Mouse (Mus musculus): ENCODE results near the gene Map3k3. TPM values are rescaled to one million over a fixed set of nuclear protein-coding genes. Genes with fewer than 3 reads are reported as not detected.
A peak's percentile ranks its signal among the peaks of the same experiment; 100 is the strongest.
"Not testable (repeated sequence)": the region's sequence is repeated elsewhere in the genome, so short reads cannot be mapped to it uniquely, and the experiment has no call there.

Map3k3 gene
- total RNA-seq, 2 experiments from 2014 or later, result 29.3 to 33.8 TPM

DNA sequence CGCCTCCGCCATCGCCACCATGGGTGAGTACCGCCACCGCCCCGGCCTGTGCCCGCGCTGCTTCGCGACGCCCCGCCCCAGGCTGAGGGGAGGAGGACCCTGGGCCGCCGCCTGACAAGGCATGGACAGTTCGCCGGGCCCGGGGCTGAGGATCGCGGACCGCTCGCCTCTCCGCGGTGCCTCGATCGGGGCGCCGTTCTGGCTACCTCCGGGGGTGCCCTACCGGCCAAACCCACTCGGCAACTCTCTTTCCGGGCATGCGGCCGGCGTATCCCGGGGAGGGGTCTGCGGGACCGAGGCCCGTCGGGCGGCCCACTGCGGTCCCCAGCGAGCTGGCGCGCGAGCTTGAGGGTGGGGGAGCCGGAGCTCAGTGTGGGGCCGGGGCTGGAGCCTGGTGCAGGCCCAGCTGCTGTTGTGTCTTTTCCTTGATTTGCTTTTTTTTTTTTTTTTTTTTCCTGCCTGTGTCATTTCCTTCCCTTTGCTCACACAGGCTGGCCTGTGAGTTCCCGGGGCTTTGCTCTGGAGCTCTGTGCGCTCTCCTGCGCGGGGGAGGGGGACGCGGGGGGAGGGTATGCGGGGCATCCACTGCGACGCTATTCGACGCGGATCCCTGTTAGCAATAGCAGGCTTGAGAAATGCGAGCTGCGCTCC, 623 bp downstream of the Map3k3 start:
- DNase-seq, result peak; percentile 69 to 75

DNA sequence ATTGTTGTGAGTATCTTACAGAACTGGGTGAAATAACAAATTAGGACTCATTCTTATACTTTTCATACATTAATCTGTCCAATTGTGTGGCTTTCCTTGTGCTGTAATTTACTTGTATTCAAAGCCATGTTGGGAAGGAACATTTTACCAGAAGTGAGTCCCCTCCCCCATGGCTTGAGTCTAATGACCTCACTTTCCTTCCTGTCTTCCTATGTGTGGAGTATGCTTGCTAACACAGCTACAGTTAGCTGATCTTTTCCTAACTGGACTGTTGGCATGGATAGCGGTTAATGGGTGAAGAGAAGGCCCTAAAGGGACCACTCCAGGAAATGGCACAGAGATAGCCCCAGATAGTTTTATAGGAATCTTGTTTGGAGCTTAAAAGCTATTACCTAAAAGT, 13.8 kb downstream of the Map3k3 start:
- no peak for DNase-seq

DNA sequence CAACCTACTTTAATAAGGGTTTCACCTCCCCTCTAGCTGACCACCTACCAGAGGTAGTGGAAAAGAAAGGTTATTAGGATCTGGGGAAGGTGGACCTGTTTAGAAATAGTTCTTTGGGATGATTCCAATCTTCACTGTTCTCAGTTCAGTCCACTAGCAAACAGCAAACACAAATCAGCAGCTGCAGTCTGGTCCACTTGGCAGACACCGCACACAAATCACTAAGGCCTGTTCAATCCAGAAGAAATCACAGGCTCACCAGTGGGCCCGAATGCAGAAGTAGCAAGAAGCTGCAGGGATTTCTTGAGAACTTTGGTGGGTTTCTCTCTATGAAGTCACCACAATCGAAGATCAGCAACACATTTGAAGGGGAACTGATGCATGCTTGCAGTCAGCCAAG, 18.5 kb downstream of the Map3k3 start:
- no peak for DNase-seq

DNA sequence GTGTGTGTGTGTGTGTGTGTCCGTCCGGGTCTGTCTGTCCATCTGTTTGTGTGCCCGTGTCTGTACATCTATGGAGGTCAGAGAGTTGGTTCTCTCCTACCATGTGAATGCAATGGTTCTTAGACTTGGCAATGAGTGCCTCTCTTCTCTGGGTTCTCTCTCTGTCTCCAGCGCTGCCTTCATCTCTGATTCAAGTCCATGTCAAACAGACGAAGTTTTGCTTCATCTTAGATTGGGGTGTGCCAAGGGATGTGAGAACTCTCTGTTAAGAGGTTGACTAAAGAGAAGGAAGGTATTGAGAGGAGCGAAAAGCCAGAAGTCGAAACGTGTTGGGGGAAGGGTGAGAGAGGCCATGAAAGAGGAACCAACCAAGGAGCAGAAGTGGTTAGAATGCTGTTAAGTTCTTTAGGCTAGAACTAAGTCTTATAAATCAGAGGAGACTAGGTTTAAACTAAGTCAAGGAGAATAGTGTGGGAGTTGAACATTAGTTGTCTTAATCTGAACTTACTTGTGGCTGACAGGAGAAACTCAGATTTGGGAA, 21.7 kb downstream of the Map3k3 start:
- no peak for DNase-seq

DNA sequence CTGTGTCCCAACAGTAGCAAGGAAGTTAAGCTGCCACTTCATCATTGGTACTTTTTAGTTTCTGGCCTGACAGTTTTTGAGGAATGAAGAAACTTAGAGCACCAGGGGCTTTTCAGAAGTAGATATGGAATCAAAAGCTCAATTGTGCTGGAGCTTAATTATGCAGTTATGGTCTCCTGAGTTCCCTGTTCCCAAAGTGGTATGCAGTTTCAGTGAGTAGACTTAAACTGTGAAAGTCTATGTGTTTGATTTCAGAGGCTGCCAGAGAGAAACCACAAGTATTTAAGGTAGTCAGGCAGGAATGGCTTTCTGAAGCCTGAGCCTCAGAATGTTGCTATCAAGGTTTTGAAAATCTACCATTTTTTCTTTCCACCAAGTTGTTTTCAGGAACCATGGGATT, 27.3 kb downstream of the Map3k3 start:
- DNase-seq, result no peak

DNA sequence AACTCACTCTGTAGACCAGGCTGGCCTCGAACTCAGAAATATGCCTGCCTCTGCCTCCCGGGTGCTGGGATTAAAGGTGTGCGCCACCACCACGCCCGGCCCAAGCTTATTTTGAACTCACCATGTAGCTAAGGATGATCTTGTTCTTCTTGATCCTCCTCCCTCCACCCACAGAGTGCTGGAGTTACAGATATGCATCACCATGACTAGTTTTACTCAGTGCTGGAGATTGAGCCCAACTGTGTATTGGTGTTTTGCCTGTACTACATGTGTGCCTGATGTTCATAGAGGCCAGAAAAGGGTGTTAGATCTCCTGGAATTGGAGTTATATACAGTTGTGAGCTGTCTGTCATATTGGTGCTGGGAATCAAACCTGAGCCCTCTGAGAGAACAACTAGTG, 37.8 kb downstream of the Map3k3 start:
- DNase-seq, result no peak

DNA sequence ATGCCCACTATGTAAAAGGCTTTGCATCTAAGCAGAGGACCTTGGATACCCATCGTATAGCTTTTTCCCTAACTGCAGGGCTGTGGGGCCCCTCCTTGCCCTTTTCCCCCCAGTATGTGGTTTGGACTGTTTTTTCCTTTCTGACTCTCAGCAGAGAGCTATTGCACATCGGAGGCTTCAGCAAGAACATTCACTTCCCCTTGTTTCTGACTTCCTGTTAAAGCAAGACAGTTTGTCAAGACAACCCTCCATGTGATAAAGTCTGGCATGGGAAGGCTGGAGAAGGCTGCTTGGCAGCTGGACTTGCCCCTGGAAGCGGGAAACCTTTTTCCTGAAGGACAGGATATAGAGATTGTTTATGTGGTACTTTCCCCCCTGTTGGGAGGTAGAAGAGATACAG, 38.3 kb downstream of the Map3k3 start:
- no peak for DNase-seq

DNA sequence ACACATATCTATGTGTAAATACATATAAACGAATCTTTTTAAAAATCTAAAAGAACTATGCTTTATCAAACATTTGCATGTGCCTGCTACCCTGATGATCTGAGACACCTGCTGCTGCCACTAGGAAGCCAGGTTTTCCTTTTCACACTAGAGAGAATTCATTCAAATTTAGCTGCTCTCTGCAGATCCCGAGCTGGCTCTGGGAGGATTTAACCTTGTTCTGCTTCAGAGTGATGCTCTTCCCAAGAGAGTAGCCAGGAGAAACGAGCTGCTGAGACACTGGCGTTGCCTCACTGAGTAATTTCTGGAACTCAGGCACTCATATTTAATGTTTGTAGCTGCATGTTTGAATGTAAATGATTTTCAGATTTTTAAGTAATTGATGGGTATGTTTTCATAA, 40.4 kb downstream of the Map3k3 start:
- DNase-seq, result no peak

DNA sequence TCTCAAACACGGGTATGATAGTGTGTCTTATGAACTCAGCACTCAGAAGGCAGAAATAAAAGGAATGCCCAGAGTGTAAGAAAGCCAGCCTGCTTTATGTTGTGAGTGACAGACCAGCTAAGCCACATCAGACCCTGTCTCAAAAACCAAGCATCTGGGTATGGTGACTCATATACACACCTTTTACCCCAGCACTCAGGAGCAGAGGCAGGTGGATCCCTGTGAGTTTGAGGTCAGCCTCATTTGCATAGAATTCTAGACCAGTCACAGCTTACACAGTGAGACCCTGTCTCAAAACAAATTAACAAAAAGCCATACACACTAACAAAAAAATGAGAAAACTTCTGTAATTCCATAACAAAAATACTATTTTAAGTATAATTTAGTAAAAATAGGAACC, 41.4 kb downstream of the Map3k3 start:
- no peak for DNase-seq

DNA sequence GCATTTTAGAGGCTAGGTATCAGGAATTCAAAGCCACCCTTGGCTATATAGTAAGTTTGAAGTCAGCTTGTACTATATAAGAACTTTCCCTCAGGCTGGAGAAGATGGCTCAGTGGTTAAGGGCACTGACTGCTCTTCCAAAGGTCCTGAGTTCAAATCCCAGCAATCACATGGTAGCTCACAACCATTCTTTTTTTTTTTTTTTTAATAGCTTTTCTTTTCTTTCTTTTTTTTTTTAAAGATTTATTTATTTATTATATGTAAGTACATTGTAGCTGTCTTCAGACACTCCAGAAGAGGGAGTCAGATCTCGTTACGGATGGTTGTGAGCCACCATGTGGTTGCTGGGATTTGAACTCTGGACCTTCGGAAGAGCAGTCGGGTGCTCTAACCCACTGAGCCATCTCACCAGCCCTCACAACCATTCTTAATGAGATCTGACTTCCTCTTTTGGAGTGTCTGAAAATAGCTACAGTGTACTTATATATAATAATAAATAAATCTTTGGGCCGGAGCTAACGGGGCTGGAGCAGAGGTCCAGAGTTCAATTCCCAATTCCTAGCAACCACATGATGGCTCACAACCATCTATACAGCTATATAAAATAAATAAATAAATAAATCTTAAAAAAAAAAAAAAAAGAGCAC, 42.4 kb downstream of the Map3k3 start:
- not testable (repeated sequence) for DNase-seq

DNA sequence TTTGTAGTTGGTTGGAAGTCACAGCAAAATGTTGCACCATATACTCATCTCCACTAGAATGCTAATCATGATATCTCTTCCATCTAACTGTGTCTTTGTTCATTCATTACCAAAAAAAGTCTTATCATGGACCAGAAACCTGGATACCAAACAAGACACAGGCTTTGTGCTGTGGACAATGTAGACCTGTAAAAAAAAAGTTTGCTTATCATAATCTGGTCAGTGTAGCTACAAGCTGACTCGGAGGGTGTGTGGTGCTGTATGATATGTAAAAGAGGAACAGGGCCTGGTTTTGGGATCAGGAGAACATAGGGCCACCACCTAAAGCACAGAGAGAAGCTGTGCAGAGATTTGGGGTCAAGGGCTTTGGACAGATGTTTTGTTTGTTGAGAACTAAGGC, 45.1 kb downstream of the Map3k3 start:
- DNase-seq, result no peak

DNA sequence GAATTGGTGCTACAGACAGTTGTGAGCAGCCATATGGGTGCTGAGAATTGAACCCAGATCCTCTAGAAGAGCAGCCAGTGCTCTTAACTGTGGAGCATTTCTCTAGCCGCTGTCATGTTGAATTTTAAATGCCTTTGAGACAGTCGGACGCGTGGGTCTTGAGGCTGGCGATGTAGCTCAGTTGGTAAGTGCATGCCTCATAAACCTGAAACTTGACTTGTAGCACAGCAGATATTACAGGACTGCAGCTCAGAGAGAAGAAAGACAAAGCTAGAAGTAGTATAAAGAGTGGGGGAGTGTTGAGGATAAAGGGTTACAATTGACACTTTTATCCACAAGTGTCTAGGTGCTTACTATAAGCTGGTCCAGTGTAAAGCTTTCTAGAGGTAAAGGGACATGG, 48.1 kb downstream of the Map3k3 start:
- DNase-seq, result no peak

DNA sequence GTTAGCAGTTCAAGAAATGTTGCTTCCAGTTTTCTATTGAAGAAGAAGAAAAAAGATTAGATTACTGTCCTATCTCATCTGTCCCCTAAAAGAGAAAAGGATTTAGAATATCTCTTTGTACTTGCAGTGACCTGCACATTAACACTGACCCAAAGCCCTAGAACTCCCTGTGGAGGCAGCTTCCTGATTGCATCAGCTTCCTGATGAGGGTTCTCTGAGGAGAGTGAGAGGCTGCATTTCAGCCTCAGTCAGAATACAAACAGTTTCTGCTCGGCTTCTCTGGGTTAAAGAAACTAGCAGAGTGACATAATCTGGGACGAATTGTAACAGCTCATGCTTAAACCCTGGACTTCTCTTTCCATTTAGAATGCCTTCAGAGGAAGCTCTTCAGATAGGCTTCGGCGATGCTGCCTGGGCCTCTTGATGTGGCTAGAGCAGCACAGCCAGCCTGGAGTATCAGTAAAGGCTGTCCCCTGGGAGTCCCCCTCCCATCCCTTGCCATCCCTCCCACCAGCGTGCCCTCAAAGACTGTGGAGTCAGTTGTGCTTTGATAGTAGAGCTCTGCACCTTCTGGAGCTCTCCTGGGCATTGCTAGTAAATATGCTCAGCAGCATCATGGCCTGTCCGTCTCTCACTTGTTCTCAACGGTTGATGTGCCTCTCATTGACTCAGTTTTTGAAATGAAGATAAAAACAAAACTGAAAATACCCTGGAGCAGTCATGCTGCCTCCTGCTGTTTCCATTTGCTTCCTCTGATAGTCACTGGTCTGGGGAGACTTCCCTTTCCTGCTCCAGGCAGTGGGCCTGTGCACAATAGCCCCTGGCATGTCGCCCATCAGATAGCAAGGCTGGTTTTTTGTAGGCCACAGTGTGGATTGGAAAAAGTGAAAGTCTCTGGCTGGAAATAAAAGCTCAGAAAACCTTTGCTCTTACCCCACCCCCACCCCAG, 50.4 kb downstream of the Map3k3 start:
- DNase-seq, result no peak

DNA sequence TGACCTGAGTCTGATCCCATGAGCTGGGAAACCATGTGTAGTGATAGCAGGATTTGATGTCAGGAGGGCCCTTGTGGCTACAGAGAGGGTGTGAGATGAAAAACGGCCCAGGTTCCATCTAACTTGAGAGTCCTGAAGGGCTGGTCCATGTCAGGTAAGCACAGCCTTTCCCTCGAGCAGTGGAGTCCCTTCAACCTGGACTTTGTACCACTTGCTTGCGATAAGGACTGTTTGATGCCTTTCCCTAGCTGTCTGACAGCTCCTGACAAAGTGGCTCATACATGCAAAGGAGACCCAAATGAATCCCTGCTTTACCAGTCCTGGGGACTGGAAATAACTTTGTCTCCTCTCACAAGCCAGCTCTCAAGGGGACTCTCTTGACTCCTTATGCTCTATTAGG, 66.8 kb downstream of the Map3k3 start:
- no peak for DNase-seq

DNA sequence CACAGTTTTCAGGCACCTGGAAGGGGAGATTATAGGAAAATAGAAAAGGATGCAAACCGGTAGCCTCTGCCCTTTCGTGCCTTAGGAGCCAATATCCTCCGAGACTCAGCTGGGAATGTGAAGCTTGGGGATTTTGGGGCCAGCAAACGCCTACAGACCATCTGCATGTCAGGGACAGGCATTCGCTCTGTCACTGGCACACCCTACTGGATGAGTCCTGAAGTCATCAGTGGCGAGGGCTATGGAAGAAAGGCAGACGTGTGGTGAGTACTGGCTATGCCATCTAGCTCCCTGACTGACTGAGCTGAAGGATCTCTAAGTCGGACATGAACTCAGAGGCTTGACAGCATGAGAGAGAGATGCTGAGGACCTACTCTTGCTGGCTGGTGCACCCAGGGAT, 67.7 kb downstream of the Map3k3 start:
- peak in 1 of 2 experiments; percentile 61 for DNase-seq

DNA sequence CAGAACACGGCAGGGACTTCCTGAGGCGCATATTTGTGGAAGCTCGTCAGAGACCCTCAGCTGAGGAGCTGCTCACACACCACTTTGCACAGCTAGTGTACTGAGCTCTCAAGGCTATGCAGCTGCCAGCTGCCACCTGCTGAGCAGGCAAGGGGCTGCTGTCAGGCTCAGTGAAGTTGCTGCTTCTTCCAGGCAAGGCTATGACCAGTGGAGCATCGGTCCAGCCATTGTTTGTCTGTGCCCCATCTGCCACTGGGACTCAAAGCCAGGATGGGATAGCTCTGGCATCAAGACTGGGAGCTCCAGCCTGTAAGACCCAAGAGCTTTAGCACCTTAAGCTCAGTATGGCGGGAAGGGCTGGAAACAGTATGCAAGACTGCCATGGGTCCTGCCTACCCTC, 69.7 kb downstream of the Map3k3 start:
- no peak for DNase-seq

DNA sequence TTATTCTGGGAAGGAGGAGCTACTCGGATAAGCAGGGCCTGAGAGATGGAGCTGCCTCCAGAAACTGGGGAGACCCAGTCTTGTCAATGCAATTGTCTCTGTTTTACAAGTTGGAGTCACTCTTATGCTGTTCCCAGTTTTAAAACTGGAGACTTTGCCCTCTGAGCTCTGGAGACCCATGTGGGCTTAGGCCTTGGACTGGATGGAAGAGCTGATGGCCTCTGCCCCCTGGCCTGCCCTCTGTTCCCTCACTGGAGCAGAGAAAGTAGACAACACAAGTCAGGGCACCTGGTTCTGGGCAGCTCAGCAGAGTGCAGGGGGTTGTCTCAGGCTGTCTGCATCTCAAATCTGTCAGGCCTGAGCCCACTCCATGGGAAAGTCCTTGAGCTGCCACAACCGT, 70.4 kb downstream of the Map3k3 start:
- no peak for DNase-seq

DNA sequence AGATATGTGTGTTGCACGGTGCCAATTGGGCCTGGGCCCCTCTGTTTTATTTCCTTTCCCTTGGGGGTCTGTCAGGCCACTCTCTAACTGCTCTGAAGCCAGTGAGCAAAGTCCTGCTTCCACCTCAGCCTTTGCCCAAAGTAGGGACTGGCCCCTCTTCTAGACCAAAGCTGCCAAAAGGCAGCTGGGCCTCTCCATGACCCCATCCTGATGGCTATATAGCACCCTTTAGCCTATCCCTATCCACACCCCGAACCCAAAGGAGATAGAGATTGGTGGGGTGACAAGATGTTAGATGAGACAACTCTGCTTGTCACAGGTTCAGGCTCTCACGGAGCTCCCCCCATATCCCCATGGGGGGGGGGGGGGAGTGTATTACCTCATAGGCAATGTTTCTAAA, 71.3 kb downstream of the Map3k3 start:
- DNase-seq, result no peak

DNA sequence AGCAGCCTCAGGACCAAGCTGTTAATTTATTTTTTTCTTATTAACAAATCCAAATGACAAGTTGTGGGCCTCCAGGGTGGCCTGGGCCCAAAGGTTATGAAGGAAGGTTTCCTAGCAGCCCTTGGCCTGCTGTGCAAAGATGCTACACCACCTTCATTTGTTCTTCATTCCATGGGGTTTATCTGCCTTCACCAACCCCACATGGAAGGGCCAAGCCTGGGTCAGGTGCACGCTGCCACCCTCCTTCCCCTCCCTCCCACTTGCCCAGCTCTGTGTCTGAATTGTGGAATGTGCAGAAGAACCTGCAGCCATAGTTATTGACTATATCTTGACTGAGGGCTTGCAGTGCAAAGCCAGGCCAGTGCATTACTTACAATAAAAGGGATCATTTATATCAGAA, 71.8 kb downstream of the Map3k3 start:
- DNase-seq, result no peak

DNA sequence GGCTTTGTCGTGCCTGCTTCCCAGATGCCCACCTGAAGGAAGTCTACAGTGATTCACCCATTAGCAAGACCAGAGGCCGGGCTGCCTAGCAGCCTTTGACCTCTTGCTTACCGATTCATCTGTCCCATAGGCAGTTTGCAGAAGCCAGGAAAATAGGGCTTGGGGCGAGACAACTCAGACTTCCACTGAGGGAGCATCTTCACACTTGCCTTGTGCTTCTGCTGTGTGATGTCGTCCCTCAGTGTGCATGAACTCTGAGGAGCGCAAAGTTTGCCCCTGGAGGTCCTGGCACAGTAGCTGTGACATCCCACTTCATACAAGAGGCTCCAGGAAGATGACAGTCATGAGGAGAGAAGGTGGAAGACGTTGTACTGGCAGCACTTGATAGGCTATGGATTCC, 72.7 kb downstream of the Map3k3 start:
- DNase-seq, result no peak

DNA sequence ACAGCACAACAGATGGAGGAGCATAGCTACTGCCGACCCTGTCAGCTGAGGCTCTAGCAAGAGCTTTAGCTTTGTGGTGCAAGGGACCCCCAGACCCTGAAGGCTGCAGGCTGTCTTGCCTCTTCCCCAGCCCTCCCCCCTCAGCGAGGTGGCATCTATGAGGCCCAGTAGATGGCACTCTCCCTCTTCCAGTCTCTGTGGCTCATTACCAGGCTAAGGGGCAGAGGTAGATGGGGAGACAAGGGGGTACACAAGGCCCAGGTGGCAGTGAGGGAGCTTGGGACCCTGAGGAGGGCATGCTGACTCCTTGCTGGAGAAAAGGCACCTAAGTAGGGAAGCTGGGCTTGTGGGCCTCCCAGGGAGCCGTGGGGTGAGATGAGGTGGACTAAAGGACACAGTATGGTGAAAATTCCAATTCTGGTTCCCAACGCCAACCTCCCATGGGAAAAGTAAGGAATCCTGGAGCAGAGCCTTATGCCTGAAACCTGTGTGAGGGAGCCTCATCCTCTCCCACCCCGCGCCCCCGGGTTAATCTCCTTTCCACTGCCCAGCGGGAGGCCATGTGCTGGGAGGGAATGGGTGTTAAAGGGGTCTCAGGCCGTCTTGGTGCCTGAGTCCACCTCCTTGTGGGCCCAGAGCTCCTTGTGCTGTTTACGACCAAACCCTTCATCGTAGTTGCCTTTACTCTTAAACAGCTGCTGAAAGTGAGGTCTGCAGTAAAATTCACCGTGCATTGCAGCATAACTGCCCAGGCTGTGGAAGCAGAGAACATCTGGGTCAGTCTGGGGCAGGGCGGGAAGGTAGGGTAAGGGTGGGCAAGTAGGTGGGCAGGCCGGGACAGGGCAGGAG, 73.9 kb downstream of the Map3k3 start:
- DNase-seq, result peak in 1 of 2 experiments; percentile 51

DNA sequence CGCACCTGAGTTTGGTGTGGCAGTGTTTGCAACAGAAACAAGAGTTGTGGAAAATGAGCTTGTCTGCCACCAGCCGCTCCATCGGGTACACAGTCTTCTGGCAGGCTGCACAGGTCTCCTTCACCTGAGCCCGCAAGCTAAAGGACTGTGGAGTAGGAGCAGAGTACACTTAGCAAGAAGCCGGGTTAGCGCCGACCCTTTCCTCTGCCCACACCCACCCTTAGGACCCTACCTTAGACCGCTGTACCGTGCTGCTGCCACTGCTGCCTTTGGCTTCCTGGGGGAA, 74.5 kb downstream of the Map3k3 start:
- DNase-seq, result peak in 1 of 2 experiments; percentile 18
